Comparison of ENCODE assay signal across 12 mouse cellular contexts in genomic region chr13:73727621-73728025, GRCm38 (mm10). TPM values are rescaled to one million over a fixed set of nuclear protein-coding genes. Genes with fewer than 3 reads are reported as not detected.
DNase-seq lines count a peak whose midpoint lies in the region; ATAC-seq and TF ChIP-seq lines count a peak whose summit lies in the region.
"Had no signal": no experiment of that assay in that cellular context is flagged by ENCODE, and none has a peak within 500 bp of the region (broad histone marks: within the 10 kb centered on the region; RNA-seq: fewer than 3 reads in every experiment).

No protein-coding gene starts in this region.

- H3K4me3 ChIP-seq in forebrain, embryonic 10.5 days, result no peak overlapping the region
- H3K4me3 ChIP-seq in forebrain, embryonic 15.5 days, result no peak overlapping the region
- no peak overlapping the region for H3K4me3 ChIP-seq in lung, postnatal 0 days (ENCODE audit: low read depth, low read length)
- H3K4me3 ChIP-seq: midbrain, embryonic 10.5 days had no signal

- peaks cover 23% of the 10 kb centered on the region for H3K27me3 ChIP-seq in forebrain, embryonic 10.5 days (ENCODE audit: poor library complexity, severe bottlenecking)
- no peaks in the 10 kb centered on the region; the same call in 1 of the 2 replicates for H3K27me3 ChIP-seq in forebrain, embryonic 15.5 days
- no peaks in the 10 kb centered on the region for H3K27me3 ChIP-seq in lung, postnatal 0 days (replicated peaks; ENCODE audit: insufficient read depth, low read length)

- peak; percentile 30; the same call in 1 of the 2 replicates for TF ChIP-seq EP300 in lung, postnatal 0 days (IDR thresholded peaks at IDR 0.05)

- DNase-seq in forebrain, embryonic 10.5 days (ENCODE audit: extremely low spot score, low spot score), result no peak
- DNase-seq in lung, postnatal 0 days (ENCODE audit: low spot score), result no peak
- no peak for DNase-seq in lung, postnatal 25 days (ENCODE audit: low spot score)
- DNase-seq in heart, adult 9 months (ENCODE audit: low spot score in 2 of 2), result peak; percentile 70 to 77
- peak; percentile 61 to 67 for DNase-seq in kidney, postnatal 36 days
- no peak for DNase-seq in right cerebral cortex, postnatal 4 days
- no peak for DNase-seq in cerebellum, adult 11 months

- H3K4me2 ChIP-seq in forebrain, embryonic 15.5 days (replicated peaks), result no peak overlapping the region
- H3K4me2 ChIP-seq in lung, postnatal 0 days (replicated peaks; ENCODE audit: low read depth, low read length), result no peak overlapping the region

- no peaks in the 10 kb centered on the region for H3K9me3 ChIP-seq in forebrain, embryonic 10.5 days
- no peaks in the 10 kb centered on the region for H3K9me3 ChIP-seq in forebrain, embryonic 15.5 days
- no peaks in the 10 kb centered on the region for H3K9me3 ChIP-seq in lung, postnatal 0 days (ENCODE audit: low read length)
- H3K9me3 ChIP-seq: midbrain, embryonic 10.5 days had no signal

- peak overlapping the region; percentile 44 for H3K27ac ChIP-seq in forebrain, embryonic 10.5 days
- no peak overlapping the region for H3K27ac ChIP-seq in forebrain, embryonic 15.5 days (replicated peaks)
- H3K27ac ChIP-seq in lung, postnatal 0 days (ENCODE audit: low read length), result no peak overlapping the region
- H3K27ac ChIP-seq: liver, embryonic 14.5 days; midbrain, embryonic 10.5 days had no signal

- no peak for TF ChIP-seq CTCF in lung, postnatal 0 days (IDR thresholded peaks at IDR 0.05)

- no peak for ATAC-seq in forebrain, embryonic 15.5 days (replicated peaks)
- peak; percentile 43 for ATAC-seq in lung, postnatal 0 days

- H3K9ac ChIP-seq in forebrain, embryonic 15.5 days (replicated peaks), result no peak overlapping the region
- H3K9ac ChIP-seq in lung, postnatal 0 days (replicated peaks; ENCODE audit: low read depth), result no peak overlapping the region
- H3K9ac ChIP-seq: liver, embryonic 14.5 days had no signal

- WGBS in forebrain, embryonic 10.5 days, result 7% methylated on average over 2 of the region's 2 CpGs
- 10% methylated on average over 2 of the region's 2 CpGs for WGBS in forebrain, embryonic 15.5 days
- 33% methylated on average over 2 of the region's 2 CpGs for WGBS in lung, postnatal 0 days

- H3K4me1 ChIP-seq in forebrain, embryonic 10.5 days, result peaks cover 26% of the 10 kb centered on the region
- H3K4me1 ChIP-seq in forebrain, embryonic 15.5 days, result peaks cover 3% of the 10 kb centered on the region; the same call in 1 of the 2 replicates
- H3K4me1 ChIP-seq in lung, postnatal 0 days (ENCODE audit: insufficient read depth, low read depth, low read length), result no peaks in the 10 kb centered on the region; the same call in 1 of the 2 replicates

- H3K36me3 ChIP-seq in forebrain, embryonic 10.5 days (replicated peaks), result no peaks in the 10 kb centered on the region
- H3K36me3 ChIP-seq in forebrain, embryonic 15.5 days, result no peaks in the 10 kb centered on the region
- no peaks in the 10 kb centered on the region for H3K36me3 ChIP-seq in lung, postnatal 0 days (ENCODE audit: insufficient read depth, low read length)
- H3K36me3 ChIP-seq: midbrain, embryonic 10.5 days had no signal

RNA-seq across cellular contexts. Expression of gene Slc12a7, which starts 5.3 kb away (rescaled TPM):
- 57.2 and 57.5 TPM in 2 replicates for polyA plus RNA-seq in forebrain, embryonic 10.5 days (2016; fragmentation: Nextera tagmentation; extraction: Ambion mirVana)
- polyA plus RNA-seq in forebrain, embryonic 15.5 days (2015; fragmentation: Nextera tagmentation; extraction: Ambion mirVana), result 16.3 and 18.4 TPM in 2 replicates
- 10.4 and 10.5 TPM in 2 replicates for polyA plus RNA-seq in lung, postnatal 0 days (2015; fragmentation: Nextera tagmentation; extraction: Ambion mirVana)

RNA-seq across cellular contexts. Expression of gene Slc6a19, which starts 23.0 kb away (rescaled TPM):
- polyA plus RNA-seq in forebrain, embryonic 10.5 days (2016; fragmentation: Nextera tagmentation; extraction: Ambion mirVana), result 0.06 and 0.10 TPM in 2 replicates
- polyA plus RNA-seq in forebrain, embryonic 15.5 days (2015; fragmentation: Nextera tagmentation; extraction: Ambion mirVana), result 0.06 TPM in 1 of 2 replicates, not detected in the other
- polyA plus RNA-seq in lung, postnatal 0 days (2015; fragmentation: Nextera tagmentation; extraction: Ambion mirVana), result not detected in 2 replicates
- polyA plus RNA-seq: hindbrain, embryonic 11.5 days had no signal

RNA-seq across cellular contexts. Expression of gene Slc6a18, which starts 49.8 kb away (rescaled TPM):
- polyA plus RNA-seq in forebrain, embryonic 10.5 days (2016; fragmentation: Nextera tagmentation; extraction: Ambion mirVana), result not detected in 2 replicates
- polyA plus RNA-seq in forebrain, embryonic 15.5 days (2015; fragmentation: Nextera tagmentation; extraction: Ambion mirVana), result not detected in 2 replicates
- not detected in 2 replicates for polyA plus RNA-seq in lung, postnatal 0 days (2015; fragmentation: Nextera tagmentation; extraction: Ambion mirVana)
- polyA plus RNA-seq: hindbrain, embryonic 11.5 days; liver, embryonic 14.5 days; midbrain, embryonic 10.5 days; neural tube, embryonic 11.5 days had no signal

Comparison
In these comparisons a context has a peak if more than half of its experiments do, and no peak if none do; other contexts are left out.
1. DNase-seq: peak in heart, adult 9 months (2 of 2) and kidney, postnatal 36 days (2 of 2); none in forebrain, embryonic 10.5 days (single experiment), lung, postnatal 0 days (single experiment), lung, postnatal 25 days (single experiment), right cerebral cortex, postnatal 4 days (single experiment) and cerebellum, adult 11 months (single experiment).